Mouse (Mus musculus): ENCODE measurements around the gene Haao.

GRCm38 (mm10) chr17:83836048-83836447 is 11.7 kb downstream of the Haao start:
- TF ChIP-seq CTCF (IDR thresholded peaks at IDR 0.05; ENCODE audit: insufficient read depth, low read length): no peak
- no peak for TF ChIP-seq POLR2A (IDR thresholded peaks at IDR 0.05; ENCODE audit: borderline replicate concordance, extremely low read depth, low read depth, low read length)
